Mouse (Mus musculus) adrenal gland, adult 18-20 months (tissue): ENCODE data around the gene Fnbp1. TPM values are rescaled to one million over a fixed set of nuclear protein-coding genes. Genes with fewer than 3 reads are reported as not detected.
A peak's percentile ranks its signal among the peaks of the same experiment; 100 is the strongest.

Experiments used
- DNase-seq, 2 experiments: peaks; one replicate each; pipeline ENCODE4 v3.0.0; 2021 to 2022; ENCODE audit warnings: low spot score in 2 of 2
- total RNA-seq, 2 experiments: library from RNA; stranded (reverse); gene quantifications; 1 replicate in 1 of 2; 2 replicates in 1 of 2; pipeline ENCODE4 v1.2.3; 2021

The Fnbp1 gene
- total RNA-seq, 2 experiments from 2014 or later: 54.8 to 63.6 TPM

DNA sequence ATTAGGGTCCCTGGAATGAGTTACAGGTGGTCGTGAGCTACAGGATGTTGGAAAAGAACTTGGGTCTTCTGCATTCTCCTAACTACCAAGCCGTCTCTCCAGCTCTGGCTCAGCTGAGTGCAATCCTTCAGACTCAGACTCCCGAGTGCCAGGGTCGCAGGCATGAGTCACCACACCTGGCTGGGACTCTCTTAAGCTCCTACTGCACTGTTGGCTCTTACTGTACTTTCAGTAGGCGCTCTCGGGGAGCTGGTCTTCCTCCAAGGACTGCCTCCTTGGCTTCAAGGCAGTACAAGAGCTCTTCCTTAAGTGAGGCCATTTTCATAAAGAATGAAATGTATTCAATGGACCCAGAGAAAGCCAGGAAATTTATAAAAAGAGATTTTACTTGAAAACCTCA lies 100.4 kb downstream of the Fnbp1 start:
- peak in 1 of 2 experiments; percentile 22 for DNase-seq

- no peak for DNase-seq
These were observed 101.3 kb downstream of the Fnbp1 start for GRCm38 (mm10) chr2:31040487-31040886.

DNA sequence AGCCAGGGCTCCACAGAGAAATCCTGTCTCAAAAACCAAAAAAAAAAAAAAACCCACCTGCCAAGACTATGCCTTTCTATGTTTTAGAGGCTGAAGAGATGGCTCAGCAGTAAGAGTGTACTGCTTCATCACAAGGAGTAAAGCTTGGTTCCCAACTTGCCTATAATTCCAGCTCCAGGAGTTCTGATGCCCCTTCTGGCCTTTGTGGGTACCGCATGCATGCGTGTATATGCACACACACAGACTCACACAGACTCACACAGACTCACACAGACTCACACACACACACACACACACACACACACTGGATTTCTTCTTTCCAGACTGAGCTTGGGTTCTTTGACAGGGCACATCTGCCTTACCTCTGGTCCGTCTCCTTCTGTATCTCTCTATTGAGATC lies 101.8 kb downstream of the Fnbp1 start:
- DNase-seq: no peak

GRCm38 (mm10) chr2:31036811-31037210 lies 105.0 kb downstream of the Fnbp1 start:
- DNase-seq: no peak

DNA sequence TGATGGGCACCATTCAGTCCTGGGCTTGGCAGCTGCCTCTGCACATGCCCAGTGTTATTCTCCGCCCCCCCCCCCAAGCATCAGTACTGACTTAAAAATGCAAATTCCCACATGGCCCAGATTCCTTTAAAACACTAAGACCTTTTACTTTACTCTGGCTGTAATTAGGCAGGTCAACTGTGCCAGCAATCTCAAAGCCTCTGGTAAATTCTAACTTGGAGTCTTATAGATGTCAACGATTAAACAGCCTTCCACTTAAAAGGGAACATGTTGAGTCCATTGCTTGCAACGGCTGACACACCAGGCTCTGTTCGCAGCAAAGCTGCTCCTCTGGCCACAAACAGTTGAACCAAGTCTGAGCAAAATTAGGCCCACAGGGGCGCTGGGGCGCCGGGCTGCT lies 109.8 kb downstream of the Fnbp1 start:
- DNase-seq: no peak

GRCm38 (mm10) chr2:31026642-31027041 lies 115.2 kb downstream of the Fnbp1 start:
- no peak for DNase-seq

DNA sequence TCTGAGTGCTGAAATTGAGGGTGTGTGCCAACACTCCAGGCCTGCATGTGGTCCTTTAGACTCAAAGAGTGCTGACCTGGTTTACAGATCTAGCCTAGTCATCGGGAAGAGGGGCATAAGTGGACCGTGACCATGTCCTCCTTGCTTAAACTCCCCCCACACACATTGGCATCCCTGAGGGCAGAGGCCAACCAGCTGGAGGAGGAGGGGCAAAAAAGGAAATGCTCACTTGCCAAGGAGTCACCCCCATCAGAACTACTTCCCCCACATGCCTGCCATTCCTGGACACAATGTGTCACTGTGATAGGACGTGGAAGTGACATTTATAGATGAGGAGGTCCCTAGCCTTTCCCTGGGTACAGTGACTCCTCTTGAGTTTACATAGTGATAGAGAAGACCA lies 116.3 kb downstream of the Fnbp1 start:
- no peak for DNase-seq

GRCm38 (mm10) chr2:31024618-31025370 lies 117.0 kb downstream of the Fnbp1 start:
- DNase-seq: peak; percentile 61 to 67

DNA sequence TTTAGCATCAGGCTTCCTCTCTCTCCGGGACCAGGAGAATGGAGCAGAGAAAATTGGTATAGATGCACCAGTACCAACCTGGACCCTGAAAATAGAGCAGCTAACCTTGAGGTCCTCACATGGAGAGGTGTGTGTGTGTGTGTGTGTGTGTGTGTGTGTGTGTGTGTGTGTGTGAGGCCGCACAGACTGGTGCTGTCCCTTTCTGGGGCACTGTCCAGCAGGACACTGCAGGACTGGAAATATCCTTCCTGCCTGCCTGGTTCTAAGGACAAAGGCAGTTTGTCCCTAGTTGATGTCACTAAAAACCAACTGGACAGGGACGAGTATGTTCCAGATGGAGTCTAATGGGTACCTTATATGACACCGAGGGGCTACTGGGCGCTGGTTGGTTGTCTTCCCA lies 117.9 kb downstream of the Fnbp1 start:
- DNase-seq: no peak

GRCm38 (mm10) chr2:31020202-31020601 lies 121.6 kb downstream of the Fnbp1 start:
- DNase-seq: no peak

DNA sequence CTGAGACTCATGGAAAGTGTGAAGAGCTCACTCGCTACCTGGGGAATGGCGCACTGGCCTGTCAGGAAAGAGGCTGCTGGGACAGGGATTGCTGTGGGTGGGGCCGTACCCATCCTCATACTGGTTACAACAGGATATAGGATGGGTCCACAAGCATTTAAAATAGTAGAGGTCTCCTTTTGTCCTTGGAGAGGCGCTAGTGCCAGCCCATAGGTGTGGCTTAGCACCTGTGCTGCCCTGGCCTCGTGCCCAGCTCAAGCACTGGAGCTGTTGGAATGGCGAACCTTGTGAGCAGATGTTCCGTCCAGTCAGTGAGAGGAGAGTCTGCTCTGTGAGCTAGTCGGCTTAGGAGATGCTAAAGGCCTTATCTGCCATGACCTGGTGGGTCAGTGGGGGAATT lies 122.8 kb downstream of the Fnbp1 start:
- DNase-seq: no peak

DNA sequence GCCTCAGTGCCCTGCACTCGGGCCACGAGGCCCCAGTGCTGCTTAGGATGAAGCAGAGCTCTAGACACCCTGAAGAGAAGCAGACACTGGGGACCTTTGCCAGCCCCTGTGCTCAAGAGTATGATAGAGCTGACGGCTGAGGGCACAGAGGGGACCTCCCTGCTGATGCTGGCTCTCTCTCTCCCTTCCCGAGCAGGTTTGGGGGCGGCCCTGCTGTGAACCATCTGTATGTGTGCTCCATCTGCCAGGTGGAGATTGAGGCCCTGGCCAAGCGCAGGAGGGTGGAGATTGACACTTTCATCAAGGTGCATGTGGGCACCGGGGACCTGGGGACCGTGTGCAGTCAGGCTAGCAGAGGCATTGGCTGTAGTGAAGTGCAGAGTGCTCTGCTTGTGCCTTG lies 123.3 kb downstream of the Fnbp1 start:
- no peak for DNase-seq

DNA sequence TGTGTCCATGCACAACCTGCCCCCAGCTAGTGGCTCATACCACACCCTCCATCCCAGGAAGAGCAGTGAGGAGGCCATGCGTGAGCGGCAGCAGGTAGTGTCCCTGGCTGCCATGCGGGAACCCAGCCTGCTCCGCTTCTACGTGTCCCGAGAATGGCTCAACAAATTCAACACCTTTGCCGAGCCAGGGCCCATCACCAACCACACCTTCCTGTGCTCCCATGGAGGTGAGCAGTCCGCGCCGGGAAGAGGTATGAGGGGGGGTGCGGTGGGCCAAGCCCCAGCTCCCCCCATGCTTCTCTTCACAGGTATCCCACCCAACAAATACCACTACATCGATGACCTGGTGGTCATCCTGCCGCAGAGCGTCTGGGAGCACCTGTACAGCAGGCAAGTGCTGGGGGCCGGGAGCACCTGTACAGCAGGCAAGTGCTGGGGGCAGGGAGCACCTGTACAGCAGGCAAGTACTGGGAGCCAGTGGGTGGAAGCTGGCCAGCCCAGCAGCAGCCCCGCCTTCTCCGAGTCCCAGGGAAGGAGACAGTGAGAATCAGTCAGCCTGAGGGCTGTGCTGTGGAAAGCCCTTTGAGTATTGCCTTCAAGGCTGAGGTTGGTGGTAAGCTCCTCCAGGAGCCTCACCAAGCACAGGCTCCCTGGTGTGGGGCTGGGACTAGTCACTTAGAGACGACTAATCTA lies 124.0 kb downstream of the Fnbp1 start:
- DNase-seq: no peak

DNA sequence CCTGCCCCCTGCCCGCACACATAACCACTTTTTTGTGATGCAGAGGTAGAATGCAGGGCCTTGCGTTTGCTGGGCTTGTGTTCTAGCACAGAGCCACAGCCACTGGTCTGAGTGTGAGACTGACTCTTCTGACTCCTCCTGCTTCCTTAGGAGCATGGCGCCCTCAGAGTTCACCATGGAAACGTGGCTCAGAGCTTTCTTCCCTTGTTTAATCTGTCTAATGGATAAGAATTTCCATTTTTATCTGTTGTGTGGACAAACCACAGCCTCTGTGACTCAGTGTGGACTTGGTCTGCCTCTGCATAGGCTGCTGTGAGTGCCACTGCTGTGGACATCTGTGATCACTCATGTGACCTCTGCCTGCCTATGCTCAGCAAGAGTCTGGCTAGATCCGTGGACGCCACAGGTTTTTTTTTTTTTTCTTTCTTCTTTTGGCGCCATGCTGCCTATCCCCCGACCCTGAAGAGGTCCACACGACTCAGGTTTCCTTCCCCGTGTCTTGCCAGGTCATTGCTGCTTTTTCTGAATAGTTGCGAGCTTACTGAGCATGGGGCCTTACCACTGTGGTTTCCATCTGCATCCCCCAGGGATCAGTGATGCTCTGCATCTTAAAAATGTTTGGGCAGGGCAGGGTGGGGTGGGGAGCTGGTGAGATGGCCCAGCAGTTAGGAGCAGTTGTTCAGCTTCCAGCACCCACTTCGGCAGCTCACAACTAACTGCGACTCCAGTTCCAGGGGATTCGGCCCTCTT lies 128.3 kb downstream of the Fnbp1 start:
- no peak for DNase-seq

- no peak for DNase-seq
These were observed 134.6 kb downstream of the Fnbp1 start for GRCm38 (mm10) chr2:31007208-31007607.

- no peak for DNase-seq
These were observed 135.4 kb downstream of the Fnbp1 start for GRCm38 (mm10) chr2:31006434-31006833.

GRCm38 (mm10) chr2:31005453-31005852 lies 136.4 kb downstream of the Fnbp1 start:
- no peak for DNase-seq

DNA sequence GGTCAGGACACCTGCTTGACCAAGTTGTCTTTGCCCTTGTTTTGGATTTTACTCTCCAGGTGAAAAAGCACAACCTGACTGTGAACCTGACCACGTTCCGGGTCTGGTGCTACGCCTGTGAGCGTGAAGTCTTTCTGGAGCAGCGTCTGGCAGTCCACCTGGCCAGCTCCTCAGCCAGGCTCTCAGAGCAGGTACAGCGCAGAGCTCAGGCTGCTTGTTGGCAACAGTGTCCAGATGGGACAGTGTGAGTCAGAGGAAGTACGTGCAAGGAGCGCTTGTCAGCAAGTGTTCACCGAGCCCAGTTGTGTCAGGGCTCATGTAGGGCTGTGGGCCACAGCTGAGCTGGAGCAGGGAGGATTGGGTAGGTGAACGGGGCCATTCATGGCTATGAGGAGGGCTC lies 139.0 kb downstream of the Fnbp1 start:
- DNase-seq: no peak

DNA sequence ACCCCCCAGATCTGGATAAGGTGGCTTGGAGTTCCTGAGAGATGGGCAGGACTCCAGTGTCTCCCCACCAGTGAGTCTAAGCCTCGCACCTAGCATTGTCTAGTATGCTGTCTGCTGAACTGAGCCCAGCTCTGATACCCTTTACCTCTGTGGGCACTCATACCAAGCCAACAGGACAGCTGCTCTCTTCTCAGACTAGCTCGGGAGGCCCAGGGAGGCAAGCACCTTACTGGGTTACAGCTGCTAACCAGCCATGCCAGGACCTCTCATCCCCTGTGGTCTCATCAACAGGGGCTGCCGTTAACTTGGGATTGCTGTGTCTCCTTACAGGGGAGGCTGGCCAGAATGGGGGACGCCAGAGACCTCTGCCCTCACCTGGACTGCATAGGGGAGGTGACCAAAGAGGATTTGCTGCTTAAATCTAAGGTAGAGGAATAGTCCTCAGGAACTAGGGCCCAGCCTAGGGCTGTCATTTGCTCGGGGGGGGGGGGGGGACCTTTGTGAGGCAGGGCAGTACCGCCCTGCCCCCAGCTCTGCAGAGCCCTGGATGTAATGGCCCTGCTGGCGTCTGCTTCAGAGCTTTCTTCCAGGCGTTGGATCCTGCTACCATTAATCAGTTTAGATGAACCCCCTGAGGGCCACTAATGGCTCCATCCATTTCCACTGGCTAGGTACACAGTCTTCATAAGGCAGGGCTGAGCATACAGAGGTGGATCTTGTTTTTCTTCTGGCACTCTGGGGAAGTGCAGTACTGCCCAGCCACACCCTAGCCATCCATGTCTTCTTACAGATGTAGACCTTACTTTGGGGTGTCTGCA lies 143.2 kb downstream of the Fnbp1 start:
- DNase-seq: no peak

- no peak for DNase-seq
These were observed 146.3 kb downstream of the Fnbp1 start for GRCm38 (mm10) chr2:30995432-30995996.

DNA sequence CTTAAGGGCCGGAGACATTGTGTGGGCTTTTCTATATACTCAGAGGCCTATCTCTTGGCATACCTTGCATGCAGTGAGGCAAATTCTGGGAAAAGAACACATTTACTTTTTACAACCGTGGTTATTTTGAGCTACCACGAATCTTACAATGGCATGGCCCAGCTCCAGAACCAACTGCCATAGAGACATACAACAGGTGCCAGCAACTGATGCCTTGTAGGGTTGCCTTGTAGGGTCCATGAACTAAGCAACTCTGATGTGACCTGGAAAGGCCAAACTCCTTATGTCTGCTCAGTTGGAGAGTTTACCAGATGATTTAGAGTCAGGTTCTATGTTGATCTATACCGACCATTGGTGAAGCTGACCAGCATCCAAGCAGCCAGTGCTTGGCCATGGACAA lies 147.0 kb downstream of the Fnbp1 start:
- DNase-seq: no peak
